Mouse (Mus musculus): ENCODE measurements around the gene Zfp383. TPM values are rescaled to one million over a fixed set of nuclear protein-coding genes. Genes with fewer than 3 reads are reported as not detected.

The Zfp383 gene
- 3.9 and 4.0 TPM in 2 replicates for polyA plus RNA-seq (2015; fragmentation: Nextera tagmentation; extraction: Ambion mirVana)

DNA sequence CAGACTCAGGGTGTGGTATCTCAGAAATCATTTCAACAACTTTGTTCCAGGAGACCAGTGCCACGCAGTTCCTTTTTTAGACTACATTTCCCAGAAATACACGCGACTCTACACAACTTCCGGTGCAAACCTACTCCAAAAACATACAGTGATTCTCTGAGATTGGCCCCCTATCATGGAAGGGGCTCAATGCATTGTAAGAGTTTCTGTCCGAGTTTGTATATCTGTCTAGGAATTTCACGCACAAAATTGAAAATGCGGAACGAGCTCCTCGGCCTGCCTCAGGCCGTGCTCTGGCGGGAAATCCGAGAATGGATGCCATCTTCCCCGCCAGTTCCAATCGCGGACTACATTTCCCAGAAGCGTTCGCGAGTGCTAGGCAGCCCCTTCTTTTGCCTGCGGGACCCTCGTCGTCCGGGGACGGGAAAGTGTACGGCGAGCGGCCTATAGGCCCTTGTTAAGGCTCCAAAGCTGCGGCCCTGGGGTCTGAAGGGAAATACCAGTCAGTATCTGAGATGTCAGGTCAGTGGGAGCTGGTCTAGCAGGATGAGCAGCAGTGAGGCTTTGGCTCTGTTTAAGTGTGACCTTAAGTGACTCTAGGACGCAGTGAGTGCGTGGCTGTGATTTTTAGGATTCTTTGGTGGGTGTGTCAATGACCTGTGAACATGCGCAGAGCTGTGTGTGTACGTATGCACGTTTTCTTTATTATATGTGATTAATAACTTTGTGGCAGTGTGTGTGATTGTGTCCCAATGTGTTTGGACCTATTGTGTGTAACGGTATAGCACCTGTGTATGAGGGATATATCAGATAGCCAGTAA lies at the start of gene Zfp383:
Gene Zfp383, plus strand, starts transcription at position 94 of the 821 bp plus-strand sequence.

GRCm38 (mm10) chr7:29859532-29860517 lies 48.2 kb upstream of the Zfp383 start, which contains the start of gene Zfp420:
Gene Zfp420, plus strand, starts transcription at chr7:29859979.

DNA sequence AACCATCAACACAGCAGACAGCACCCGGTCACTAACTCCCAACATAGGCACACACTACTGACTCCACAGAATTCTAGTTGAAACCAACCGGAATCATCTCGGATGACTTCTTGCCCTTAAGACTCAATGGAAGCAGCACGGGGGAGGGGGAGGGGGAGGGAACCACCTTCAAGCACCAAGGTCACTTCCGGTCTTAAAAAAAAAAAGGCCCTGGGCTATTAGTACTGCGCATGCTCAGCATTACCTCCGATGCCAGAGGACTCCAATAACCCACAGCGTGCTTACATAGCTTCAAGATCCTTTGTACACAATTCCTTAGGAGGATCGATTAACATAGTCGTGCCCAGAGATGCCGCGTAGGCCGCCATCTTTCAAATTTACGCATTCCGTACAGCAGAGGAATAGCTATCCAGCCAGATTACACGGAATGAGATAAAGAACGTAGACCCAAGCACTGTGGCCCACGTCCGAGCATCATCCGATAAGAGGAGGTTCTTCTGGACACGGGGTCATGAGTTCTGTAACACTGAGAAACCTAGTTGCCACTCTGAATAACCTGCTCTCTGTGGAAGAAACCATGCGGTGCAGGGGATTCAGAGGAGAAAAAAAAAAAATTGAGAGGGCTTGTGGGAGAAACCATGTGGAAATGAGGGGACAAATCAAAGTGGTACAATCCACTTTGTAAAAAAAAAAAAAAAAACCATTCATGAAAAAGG lies 1.9 kb upstream of the Zfp383 start, which contains the start of gene Zfp27:
Gene Zfp27, minus strand, starts transcription at position 607 of the 716 bp plus-strand sequence.

DNA sequence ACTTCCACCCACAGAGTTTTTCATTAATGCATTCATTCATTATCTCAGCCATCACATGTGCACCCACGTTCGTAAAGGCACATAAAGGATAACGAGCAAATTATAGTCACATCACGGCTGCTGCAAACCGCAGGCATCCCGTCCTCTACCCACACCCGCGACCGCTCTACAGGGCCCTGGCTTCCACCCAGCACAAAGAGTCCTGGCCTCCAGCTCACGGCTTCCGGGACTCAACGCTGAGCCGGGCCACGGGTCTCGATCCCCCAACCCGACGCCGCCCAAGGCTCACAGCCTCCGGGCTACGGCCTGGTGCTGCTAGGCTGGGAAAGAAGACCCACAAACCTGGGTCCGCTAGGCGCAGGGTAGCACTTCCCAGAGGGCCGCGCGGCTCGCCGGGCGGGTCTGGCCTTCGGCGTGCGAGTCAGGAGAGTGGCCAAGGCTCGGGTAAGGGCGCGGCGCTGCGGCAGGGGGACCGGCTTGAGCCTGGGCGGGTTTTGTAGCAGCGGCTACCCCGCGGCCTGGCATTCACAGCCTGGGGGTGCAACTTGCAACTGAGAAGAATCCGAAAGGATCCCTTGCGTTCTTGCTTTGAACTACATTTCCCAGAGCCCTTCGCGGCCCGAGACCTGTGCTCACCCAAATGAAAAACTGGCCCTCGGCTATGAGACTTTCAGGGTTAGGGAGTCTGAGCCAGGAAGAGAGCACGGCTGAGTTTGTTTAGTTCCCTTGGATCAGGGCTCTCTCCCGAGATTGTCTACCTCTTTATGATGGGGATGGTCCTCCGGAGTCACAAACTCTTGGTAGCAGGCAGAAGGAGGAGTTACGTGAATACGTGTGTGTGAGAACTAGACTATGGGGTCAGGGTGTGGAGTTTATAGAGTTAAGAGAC lies 45.7 kb downstream of the Zfp383 start, which contains the start of gene Zfp74:
Gene Zfp74, minus strand, starts transcription at position 577 of the 889 bp plus-strand sequence.

Small RNA genes within 50 kb of the gene (microRNA-seq; reads per million reads assigned to microRNA genes)
- not detected for gene Mir7668

Other genes starting within 250 kb of the Zfp383 start
- 0.06 and 0.14 TPM in 2 replicates for gene Catsperg2, start 181.2 kb upstream of the Zfp383 start, polyA plus RNA-seq (2015; fragmentation: Nextera tagmentation; extraction: Ambion mirVana)
- gene Zfp84, start 139.7 kb upstream of the Zfp383 start, polyA plus RNA-seq (2015; fragmentation: Nextera tagmentation; extraction: Ambion mirVana): 7.3 and 7.4 TPM in 2 replicates
- 11.2 and 12.6 TPM in 2 replicates for gene Zfp30, start 124.2 kb upstream of the Zfp383 start, polyA plus RNA-seq (2015; fragmentation: Nextera tagmentation; extraction: Ambion mirVana)
- 11.8 and 12.5 TPM in 2 replicates for gene Zfp790, start 92.1 kb upstream of the Zfp383 start, polyA plus RNA-seq (2015; fragmentation: Nextera tagmentation; extraction: Ambion mirVana)
- gene Zfp940, start 54.6 kb upstream of the Zfp383 start, polyA plus RNA-seq (2015; fragmentation: Nextera tagmentation; extraction: Ambion mirVana): 9.0 and 10.2 TPM in 2 replicates
- gene Zfp420, start 48.2 kb upstream of the Zfp383 start, polyA plus RNA-seq (2015; fragmentation: Nextera tagmentation; extraction: Ambion mirVana): 13.2 and 14.1 TPM in 2 replicates
- gene Zfp27, start 1.7 kb upstream of the Zfp383 start, polyA plus RNA-seq (2015; fragmentation: Nextera tagmentation; extraction: Ambion mirVana): 9.3 and 9.5 TPM in 2 replicates
- 14.1 and 18.0 TPM in 2 replicates for gene Zfp74, start 45.9 kb downstream of the Zfp383 start, polyA plus RNA-seq (2015; fragmentation: Nextera tagmentation; extraction: Ambion mirVana)
- gene Zfp568, start 75.7 kb downstream of the Zfp383 start, polyA plus RNA-seq (2015; fragmentation: Nextera tagmentation; extraction: Ambion mirVana): 3.5 and 3.8 TPM in 2 replicates
- gene Zfp14, start 143.2 kb downstream of the Zfp383 start, polyA plus RNA-seq (2015; fragmentation: Nextera tagmentation; extraction: Ambion mirVana): 7.7 and 8.9 TPM in 2 replicates
- 6.1 and 7.4 TPM in 2 replicates for gene Zfp82, start 164.7 kb downstream of the Zfp383 start, polyA plus RNA-seq (2015; fragmentation: Nextera tagmentation; extraction: Ambion mirVana)
- 1.3 TPM in 1 of 2 replicates, not detected in the other for gene Gm26920, start 182.2 kb downstream of the Zfp383 start, polyA plus RNA-seq (2015; fragmentation: Nextera tagmentation; extraction: Ambion mirVana)
- gene Zfp566, start 182.3 kb downstream of the Zfp383 start, polyA plus RNA-seq (2015; fragmentation: Nextera tagmentation; extraction: Ambion mirVana): 14.9 and 16.5 TPM in 2 replicates
- 43.7 and 49.3 TPM in 2 replicates for gene Zfp260, start 186.6 kb downstream of the Zfp383 start, polyA plus RNA-seq (2015; fragmentation: Nextera tagmentation; extraction: Ambion mirVana)
- gene Zfp382, start 213.7 kb downstream of the Zfp383 start, polyA plus RNA-seq (2015; fragmentation: Nextera tagmentation; extraction: Ambion mirVana): 13.8 and 20.1 TPM in 2 replicates